Mouse (Mus musculus) MEL (cell line): ENCODE measurements at regions not wholly inside any gene's neighbourhood (a gene's known extent, or its start where the extent isn't known, plus 50 kb on each side); places are given as distances from the start of the nearest gene placed in this dataset.

ENCODE experiments used
- DNase-seq: peaks from one replicate; pipeline ENCODE4 v3.0.0; 2011; ENCODE audit warnings: low read depth, low spot score
- H3K27ac ChIP-seq: 2 replicates; pipeline ENCODE4 v1.5.1; 2012; ENCODE audit warnings: low read depth, mild to moderate bottlenecking, control low read depth, low read length, moderate library complexity; ENCODE audit not compliant: control insufficient read depth
- H3K27me3 ChIP-seq, 2 experiments: fragments of 150-350 bp in 1 of 2; sonication (generic) in 1 of 2; 2 replicates each; pipeline ENCODE4 v1.6.1; 2012; ENCODE audit warnings: low read length in 2 of 2, mild to moderate bottlenecking in 2 of 2, improper control_type of control experiment in 1 of 2, moderate library complexity in 1 of 2; ENCODE audit not compliant: insufficient read depth in 2 of 2, control insufficient read depth in 1 of 2
- H3K36me3 ChIP-seq, 2 experiments: 2 replicates each; pipeline ENCODE4 v1.6.1; 2012 to 2014; ENCODE audit warnings: low read length in 2 of 2, improper control_type of control experiment in 1 of 2, inconsistent platforms in 1 of 2, mild to moderate bottlenecking in 1 of 2; ENCODE audit not compliant: insufficient read depth in 2 of 2, control insufficient read depth in 1 of 2
- H3K4me1 ChIP-seq, 2 experiments: fragments of 150-350 bp in 1 of 2; sonication (generic) in 1 of 2; 2 replicates each; pipeline ENCODE4 v1.6.1; 2012; ENCODE audit warnings: low read length in 2 of 2, improper control_type of control experiment in 1 of 2, mild to moderate bottlenecking in 1 of 2; ENCODE audit not compliant: insufficient read depth in 2 of 2, control insufficient read depth in 1 of 2
- H3K4me3 ChIP-seq, 2 experiments: fragments of 150-350 bp in 1 of 2; sonication (generic) in 1 of 2; 2 replicates each; pipeline ENCODE4 v1.5.1; 2012; ENCODE audit warnings: low read depth in 2 of 2, low read length in 2 of 2, mild to moderate bottlenecking in 2 of 2, moderate library complexity in 2 of 2, control low read depth in 1 of 2, improper control_type of control experiment in 1 of 2; ENCODE audit not compliant: control insufficient read depth in 1 of 2, insufficient read depth in 1 of 2
- H3K79me2 ChIP-seq: 2 replicates; pipeline ENCODE4 v1.6.1; 2012; ENCODE audit warnings: mild to moderate bottlenecking, low read length, moderate library complexity; ENCODE audit not compliant: control insufficient read depth, poor library complexity, insufficient read depth
- H3K9ac ChIP-seq: 2 replicates; pipeline ENCODE4 v1.6.1; 2012; ENCODE audit warnings: low read depth, mild to moderate bottlenecking, control low read depth, low read length, moderate library complexity; ENCODE audit not compliant: control insufficient read depth, poor library complexity, severe bottlenecking
- H3K9me3 ChIP-seq: fragments of 150-350 bp; sonication (generic); replicated peaks from 2 replicates; pipeline ENCODE4 v1.6.1; 2012; ENCODE audit warnings: mild to moderate bottlenecking, low read length, improper control_type of control experiment, moderate library complexity; ENCODE audit not compliant: insufficient read depth
- CHD1 ChIP-seq: IDR thresholded peaks from 2 replicates; pipeline ENCODE4 v1.6.1; 2012; ENCODE audit warnings: low read depth, mild to moderate bottlenecking, inconsistent platforms, low read length, improper control_type of control experiment
- CTCF ChIP-seq, 3 experiments: IDR thresholded peaks in 2 of 3; conservative IDR thresholded peaks in 1 of 3; 2 replicates each; pipeline ENCODE4 v1.5.1; 2011 to 2012; ENCODE audit warnings: low read length in 3 of 3, low read depth in 2 of 3, mild to moderate bottlenecking in 2 of 3, improper control_type of control experiment in 1 of 3, inconsistent platforms in 1 of 3, mixed read lengths in 1 of 3, moderate library complexity in 1 of 3; ENCODE audit not compliant: control insufficient read depth in 1 of 3, insufficient read depth in 1 of 3, poor library complexity in 1 of 3, severe bottlenecking in 1 of 3
- GABPA ChIP-seq: IDR thresholded peaks from 2 replicates; pipeline ENCODE4 v1.6.1; 2012; ENCODE audit warnings: low read depth, mild to moderate bottlenecking, inconsistent platforms, low read length, improper control_type of control experiment, moderate library complexity
- GATA1 ChIP-seq: IDR thresholded peaks from 2 replicates; pipeline ENCODE4 v1.6.1; 2011; ENCODE audit warnings: low read depth, low read length, improper control_type of control experiment
- HCFC1 ChIP-seq: IDR thresholded peaks from 2 replicates; pipeline ENCODE4 v1.6.1; 2012; ENCODE audit warnings: low read depth, mild to moderate bottlenecking, inconsistent platforms, low read length, improper control_type of control experiment, moderate library complexity
- JUND ChIP-seq: IDR thresholded peaks from 2 replicates; pipeline ENCODE4 v1.6.1; 2011; ENCODE audit warnings: low read depth, mild to moderate bottlenecking, improper control_type of control experiment, low read length
- KAT2A ChIP-seq: conservative IDR thresholded peaks from 2 replicates; pipeline ENCODE4 v1.6.1; 2012; ENCODE audit warnings: low read depth, low read length, improper control_type of control experiment, inconsistent platforms
- MYB ChIP-seq: IDR thresholded peaks from 2 replicates; pipeline ENCODE4 v1.6.1; 2011; ENCODE audit warnings: mild to moderate bottlenecking, low read depth, low read length, improper control_type of control experiment
- POLR2A ChIP-seq, 2 experiments: IDR thresholded peaks; 2 replicates each; pipeline ENCODE4 v1.6.1; 2011 to 2012; ENCODE audit warnings: low read length in 2 of 2, mild to moderate bottlenecking in 2 of 2, control low read depth in 1 of 2, improper control_type of control experiment in 1 of 2, low read depth in 1 of 2, moderate library complexity in 1 of 2; ENCODE audit not compliant: control insufficient read depth in 1 of 2, insufficient read depth in 1 of 2, poor library complexity in 1 of 2
- POLR2AphosphoS5 ChIP-seq: IDR thresholded peaks from 2 replicates; pipeline ENCODE4 v1.6.1; 2012; ENCODE audit warnings: low read depth, borderline replicate concordance, mild to moderate bottlenecking, inconsistent platforms, low read length, moderate library complexity, mixed read lengths
- TBP ChIP-seq: IDR thresholded peaks from 2 replicates; pipeline ENCODE4 v1.8.0; 2011; ENCODE audit warnings: low read depth, low read length, improper control_type of control experiment
- TCF12 ChIP-seq: IDR thresholded peaks from 2 replicates; pipeline ENCODE4 v1.6.1; 2014; ENCODE audit warnings: low read depth, mild to moderate bottlenecking, inconsistent platforms, low read length, improper control_type of control experiment, moderate library complexity
- USF2 ChIP-seq, 2 experiments: IDR thresholded peaks; 2 replicates each; pipeline ENCODE4 v1.6.1; 2011 to 2012; ENCODE audit warnings: improper control_type of control experiment in 2 of 2, low read length in 2 of 2, borderline replicate concordance in 1 of 2, inconsistent platforms in 1 of 2, low read depth in 1 of 2, mild to moderate bottlenecking in 1 of 2; ENCODE audit not compliant: insufficient read depth in 1 of 2
- ZC3H11A ChIP-seq: IDR thresholded peaks from 2 replicates; pipeline ENCODE4 v1.6.1; 2012; ENCODE audit warnings: low read depth, mild to moderate bottlenecking, inconsistent platforms, low read length, improper control_type of control experiment

DNA sequence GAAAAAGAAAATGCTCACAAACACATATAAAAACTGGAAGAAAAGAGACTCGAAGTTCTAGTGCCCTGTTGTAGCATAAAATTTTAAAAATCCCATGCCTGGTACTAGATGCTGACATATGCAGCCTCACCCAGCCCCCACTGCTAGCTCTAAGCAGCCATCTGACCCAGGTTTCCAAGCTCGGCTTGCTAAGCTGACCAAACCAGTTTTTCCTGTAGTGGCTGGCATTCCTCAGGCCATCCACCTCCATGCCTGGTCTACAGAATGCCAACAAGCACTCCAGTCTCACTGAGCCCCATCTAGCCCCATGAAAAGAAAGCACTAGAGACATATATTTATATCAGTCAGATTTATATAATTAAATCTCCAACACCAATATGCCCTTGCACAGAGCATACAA, 196.1 kb upstream of the Gpr149 start:
- TF ChIP-seq MYB (no peak), CTCF (IDR thresholded peaks at IDR 0.05 in 2 of 3, conservative IDR thresholded peaks at IDR 0.05 in 1 of 3; ENCODE audit: control insufficient read depth in 1 of 3, insufficient read depth in 1 of 3, low read depth in 2 of 3, low read length in 3 of 3, poor library complexity in 1 of 3, severe bottlenecking in 1 of 3) (no peak), GABPA (no peak), GATA1 (no peak), TCF12 (no peak), TBP (no peak), POLR2A (IDR thresholded peaks at IDR 0.05; ENCODE audit: control insufficient read depth in 1 of 2, insufficient read depth in 1 of 2, low read depth in 1 of 2, low read length in 2 of 2, poor library complexity in 1 of 2) (no peak), JUND (no peak), POLR2AphosphoS5 (no peak), HCFC1 (no peak), ZC3H11A (no peak), CHD1 (no peak), KAT2A (no peak), USF2 (IDR thresholded peaks at IDR 0.05; ENCODE audit: borderline replicate concordance in 1 of 2, insufficient read depth in 1 of 2, low read depth in 1 of 2, low read length in 2 of 2) (no peak)
- TF ChIP-seq, all 39 proteins: peak for 0
- no peaks in the 10 kb centered on the region for H3K36me3 ChIP-seq
- H3K79me2 ChIP-seq, result no peaks in the 10 kb centered on the region
- H3K27me3 ChIP-seq, result no peaks in the 10 kb centered on the region
- no peaks in the 10 kb centered on the region for H3K4me1 ChIP-seq
- no peak for DNase-seq
- H3K27ac ChIP-seq, result no peak overlapping the region
- no peak overlapping the region for H3K4me3 ChIP-seq
- no peaks in the 10 kb centered on the region for H3K9me3 ChIP-seq
- H3K9ac ChIP-seq, result no peak overlapping the region

DNA sequence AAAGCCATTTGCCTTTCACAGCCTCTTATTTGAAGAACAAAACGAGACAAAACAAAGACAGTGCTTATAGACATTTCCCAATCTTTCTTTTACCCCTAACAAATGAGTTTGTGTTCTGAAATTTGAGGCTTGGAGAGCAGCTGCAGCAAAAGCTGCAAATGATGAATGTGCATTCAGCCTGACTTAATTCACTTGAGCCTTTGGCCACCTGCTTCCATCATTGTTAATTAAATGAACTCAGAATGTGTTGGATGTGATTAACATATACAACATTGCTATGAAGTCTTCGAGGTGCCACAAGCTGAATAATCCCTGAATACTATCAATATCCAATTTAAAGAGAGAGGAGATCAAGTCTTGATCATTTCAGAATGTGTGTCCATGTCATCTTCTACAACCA, 181.3 kb upstream of the Gpr149 start:
- no peak for DNase-seq
- Histone ChIP-seq H3K27me3 (no peaks in the 10 kb centered on the region), H3K9ac (no peak overlapping the region), H3K9me3 (no peaks in the 10 kb centered on the region), H3K36me3 (no peaks in the 10 kb centered on the region), H3K79me2 (no peaks in the 10 kb centered on the region), H3K4me1 (no peaks in the 10 kb centered on the region), H3K27ac (no peak overlapping the region), H3K4me3 (no peak overlapping the region)
- no peak for TF ChIP-seq KAT2A
